Mouse (Mus musculus) ZHBTc4 (cell line): Measurements from ENCODE around the gene Cinp.
A peak's percentile ranks its signal among the peaks of the same experiment; 100 is the strongest.
"Not testable (repeated sequence)": the region's sequence is repeated elsewhere in the genome, so short reads cannot be mapped to it uniquely, and the experiment has no call there.

Experiments used
- DNase-seq: peaks from one replicate; pipeline ENCODE4 v3.0.0-alpha.2; 2011; ENCODE audit warnings: low read depth, low spot score

The Cinp gene

GRCm38 (mm10) chr12:110860293-110860692, 28.7 kb downstream of the Cinp start:
- DNase-seq: no peak

DNA sequence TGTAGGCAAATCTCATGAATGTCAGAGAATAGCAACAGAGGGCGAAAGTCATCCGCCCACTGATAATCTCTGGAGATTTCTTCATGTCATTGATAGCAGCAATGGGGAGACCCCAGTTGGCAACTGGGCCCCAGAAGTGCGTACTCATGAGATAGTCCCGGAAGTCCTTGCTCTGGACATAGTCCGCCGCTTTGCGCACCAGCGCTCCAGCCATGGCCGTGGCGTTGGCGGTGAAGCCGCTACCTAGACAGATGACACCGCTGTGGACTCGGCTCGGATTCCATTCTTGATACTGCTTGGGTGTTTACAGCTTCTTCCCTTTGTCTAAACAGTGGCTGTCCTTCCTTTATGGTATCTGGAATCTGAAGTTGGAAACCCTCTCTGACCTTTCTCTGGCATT, 30.3 kb downstream of the Cinp start:
- not testable (repeated sequence) for DNase-seq

- DNase-seq: peak; percentile 51
Measured at GRCm38 (mm10) chr12:110857196-110857595, 31.7 kb downstream of the Cinp start.

- DNase-seq: peak; percentile 56
Measured at GRCm38 (mm10) chr12:110854786-110855737, 33.9 kb downstream of the Cinp start.

- DNase-seq: no peak
Measured at GRCm38 (mm10) chr12:110851923-110852322, 37.0 kb downstream of the Cinp start.

DNA sequence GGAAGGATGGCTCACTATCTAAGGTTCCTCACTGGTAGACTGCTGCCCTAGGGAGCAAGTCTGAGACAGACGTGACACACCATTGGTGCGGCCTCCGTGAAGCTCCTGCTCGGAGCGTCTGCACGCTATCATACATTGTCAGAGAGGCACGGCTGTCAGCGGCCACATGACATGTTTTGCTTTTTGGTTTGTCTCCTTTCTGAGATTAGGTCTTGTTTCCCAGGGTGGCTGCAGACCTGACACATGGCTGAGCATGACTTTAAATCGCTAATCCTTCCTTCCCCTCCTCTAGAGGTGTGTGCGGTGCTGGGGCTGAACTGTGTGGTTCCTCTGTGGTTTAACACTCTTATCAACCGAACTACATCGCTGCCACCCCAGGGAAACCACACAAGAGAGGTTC, 37.5 kb downstream of the Cinp start:
- no peak for DNase-seq

GRCm38 (mm10) chr12:110850929-110851256, 38.1 kb downstream of the Cinp start:
- no peak for DNase-seq

DNA sequence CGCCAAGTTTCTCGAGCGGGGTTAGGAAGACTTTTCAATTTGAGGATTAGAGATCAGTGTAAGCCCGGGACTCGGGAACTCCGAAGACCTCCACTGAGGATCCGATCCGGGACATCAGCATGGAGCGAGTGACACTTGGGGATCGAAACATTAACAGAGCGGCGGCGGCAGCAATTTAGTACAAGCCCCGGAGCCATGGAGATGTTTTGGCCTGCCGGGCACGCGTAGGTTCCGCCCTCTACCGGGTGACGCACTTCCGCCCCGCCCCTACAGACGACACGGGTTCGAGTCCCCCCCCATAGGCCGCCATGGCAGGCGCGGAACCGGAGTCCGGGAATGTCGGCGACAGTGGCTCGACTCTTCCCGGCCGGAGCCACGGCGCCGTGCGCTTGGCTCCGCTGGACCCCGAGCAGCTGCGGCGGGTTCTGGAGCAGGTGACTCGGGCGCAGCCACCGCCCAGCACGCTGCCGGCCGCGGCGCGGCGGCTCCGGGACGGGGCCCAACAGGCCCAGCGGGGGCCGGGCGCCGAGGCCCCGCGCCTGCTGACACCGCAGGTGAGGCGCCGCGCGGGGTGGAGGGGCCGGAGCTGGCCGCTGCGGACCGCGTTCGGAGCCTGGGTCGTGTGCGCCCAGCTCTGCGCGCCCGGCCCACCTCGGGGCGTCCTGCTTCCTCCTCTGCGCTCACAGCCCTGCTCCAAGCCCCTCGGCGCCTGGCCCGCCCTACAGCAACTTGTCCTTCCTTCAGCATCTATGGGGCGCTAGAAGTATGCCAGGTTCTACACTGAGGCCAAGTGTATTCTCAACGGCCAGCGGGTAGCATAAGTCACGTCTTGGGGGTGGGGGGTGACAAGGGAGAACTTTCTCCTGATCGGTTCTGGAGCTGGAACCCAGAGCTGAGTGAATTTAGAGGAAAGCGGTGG, 38.7 kb downstream of the Cinp start, which contains the start of gene Zfp839:
TSS of gene Zfp839 (plus strand) at position 244 of the 919 bp plus-strand sequence.
- peak; percentile 90 for DNase-seq

GRCm38 (mm10) chr12:110846191-110846765, 42.7 kb downstream of the Cinp start:
- DNase-seq: no peak

- DNase-seq: peak; percentile 97
Measured at GRCm38 (mm10) chr12:110845131-110845880, 43.6 kb downstream of the Cinp start.

- peak; percentile 35 for DNase-seq
Measured at GRCm38 (mm10) chr12:110844227-110845130, 44.5 kb downstream of the Cinp start.

- peak; percentile 89 for DNase-seq
Measured at GRCm38 (mm10) chr12:110843194-110844048, 45.5 kb downstream of the Cinp start.

DNA sequence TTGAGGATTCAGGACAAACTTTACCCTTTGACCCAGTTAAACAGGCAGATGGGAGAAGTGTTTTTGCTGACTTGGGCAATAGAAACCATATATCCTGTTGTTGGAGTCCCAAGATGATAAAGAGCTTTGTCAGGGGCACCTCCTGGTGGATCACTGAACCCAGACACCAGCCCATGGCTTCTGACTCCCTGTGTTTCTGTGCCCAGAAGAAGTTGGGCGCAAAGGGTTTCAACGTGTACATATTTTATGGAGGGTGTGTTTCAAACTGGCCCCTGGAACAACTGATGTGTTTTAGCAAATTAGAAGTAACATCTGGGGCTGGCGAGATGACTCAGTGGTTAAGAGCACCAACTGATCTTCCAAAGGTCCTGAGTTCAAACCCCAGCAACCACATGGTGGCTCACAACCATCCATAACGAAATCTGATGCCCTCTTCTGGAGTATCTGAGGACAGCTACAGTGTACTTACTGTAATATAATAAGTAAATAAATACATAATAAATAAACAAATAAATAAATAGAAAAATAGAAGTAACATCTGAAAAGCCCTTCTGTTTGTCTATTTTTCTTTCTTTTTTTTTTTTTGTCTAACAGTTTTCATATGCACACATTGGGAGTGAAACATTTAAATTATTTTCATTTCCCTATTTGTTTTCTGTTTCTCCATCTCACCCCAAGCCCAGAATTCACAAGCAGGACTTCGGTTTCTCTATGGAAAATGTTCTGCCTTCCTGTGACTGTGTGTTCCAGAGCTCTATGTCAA, 47.0 kb downstream of the Cinp start:
- no peak for DNase-seq

- DNase-seq: peak; percentile 97
Measured at GRCm38 (mm10) chr12:110840348-110841198, 48.4 kb downstream of the Cinp start, which contains the start of gene Mok. TSS of gene Mok (minus strand) at chr12:110840939.

DNA sequence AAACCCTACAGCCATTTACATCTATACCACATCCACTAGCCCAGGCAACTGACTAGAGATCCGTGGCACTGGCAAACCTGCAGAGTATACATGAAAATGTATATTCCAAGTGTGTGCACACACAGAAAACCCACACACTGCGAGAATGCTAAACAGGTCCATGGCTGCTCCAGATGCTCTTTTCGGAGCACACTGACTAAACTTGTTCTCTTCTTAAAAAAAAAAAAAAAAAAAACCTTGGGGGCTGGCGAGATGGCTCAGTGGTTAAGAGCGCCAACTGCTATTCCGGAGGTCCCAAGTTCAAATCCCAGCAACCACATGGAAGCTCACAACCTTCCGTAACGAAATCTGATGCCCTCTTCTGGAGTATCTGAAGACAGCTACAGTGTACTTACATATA, 51.1 kb downstream of the Cinp start:
- DNase-seq: peak; percentile 60

- DNase-seq: peak; percentile 95
Measured at GRCm38 (mm10) chr12:110837192-110837841, 51.6 kb downstream of the Cinp start.

DNA sequence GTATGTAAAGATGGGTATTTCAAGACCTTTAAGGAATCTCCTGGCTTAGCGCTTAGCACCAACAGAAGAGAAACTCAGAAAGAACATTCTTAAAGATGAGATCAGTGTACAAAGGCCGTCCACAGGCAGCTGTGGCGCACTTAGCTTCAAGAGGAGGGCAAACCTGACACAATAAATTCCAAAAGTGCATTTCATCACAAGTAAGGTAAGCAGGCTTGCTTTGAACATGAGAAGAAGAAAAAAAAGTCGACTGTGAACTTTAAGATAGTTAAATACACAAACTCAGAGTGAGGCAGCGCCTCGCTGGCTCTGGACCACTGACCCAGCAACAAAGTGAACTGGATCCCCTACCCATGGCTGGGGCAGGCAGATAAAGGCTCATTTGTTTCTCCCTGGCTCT, 52.2 kb downstream of the Cinp start:
- no peak for DNase-seq
